Mouse (Mus musculus) stomach, postnatal 0 days (tissue): ENCODE data around the gene Gadl1.

ENCODE experiments used
- CTCF ChIP-seq: IDR thresholded peaks from 2 replicates; pipeline ENCODE4 v1.5.1; 2016; ENCODE audit warnings: antibody characterized with exemption, low read depth, mild to moderate bottlenecking, moderate library complexity
- EP300 ChIP-seq: optimal IDR thresholded peaks from 2 replicates; pipeline ENCODE3; 2016; ENCODE audit warnings: antibody characterized with exemption

- TF ChIP-seq CTCF (peak; percentile 45), EP300 (no peak)
Measured at GRCm38 (mm10) chr9:115924094-115924493, 14.8 kb downstream of the Gadl1 start.
